Mouse (Mus musculus) cerebellum, postnatal 14 days (tissue): Measurements from ENCODE around the gene Slc25a45.
"Not testable (repeated sequence)": the region's sequence is repeated elsewhere in the genome, so short reads cannot be mapped to it uniquely, and the experiment has no call there.

Source experiments
- DNase-seq, 2 experiments: peaks; one replicate each; pipeline ENCODE4 v3.0.0; 2021; ENCODE audit warnings: mixed read lengths in 2 of 2

Gene Slc25a45

DNA sequence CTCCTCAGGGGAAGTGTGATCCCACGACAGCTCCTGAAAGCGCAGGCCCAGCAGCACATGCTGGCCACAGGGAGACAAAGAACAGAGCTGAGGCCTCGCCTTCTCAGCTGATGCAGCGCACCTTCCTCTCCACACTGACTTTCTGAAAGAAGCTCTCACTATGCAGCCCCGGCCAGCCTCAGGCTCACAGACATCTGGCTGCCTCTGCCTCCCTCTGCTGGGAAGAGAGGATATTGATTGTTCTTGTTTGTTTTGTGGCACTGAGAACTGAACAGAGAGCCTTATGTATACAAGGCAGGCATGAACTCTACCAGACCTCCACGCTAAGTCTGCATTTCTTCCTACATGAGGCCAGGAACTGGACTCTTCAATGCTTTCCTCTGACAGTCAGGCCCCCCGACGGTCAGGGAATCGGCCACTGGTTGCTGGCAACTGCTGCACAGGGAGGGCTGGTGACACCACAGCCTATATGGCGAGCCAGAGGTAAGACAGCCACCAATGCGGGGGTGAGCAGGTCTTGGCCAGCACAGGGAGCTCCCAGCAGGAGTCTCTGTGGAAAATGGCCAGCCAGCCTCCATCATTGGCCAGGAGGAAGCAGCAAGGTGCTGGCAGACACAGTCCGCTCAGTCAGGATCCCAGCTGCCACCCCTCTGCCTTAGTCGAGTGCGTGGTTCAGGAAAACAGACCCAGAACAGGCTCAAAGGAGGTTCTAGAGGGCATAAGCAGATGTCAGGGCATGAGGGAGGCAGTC is 15.1 kb upstream of the Slc25a45 start:
- peak; percentile 42 to 58 for DNase-seq

- no peak for DNase-seq
These were observed 13.8 kb upstream of the Slc25a45 start for GRCm38 (mm10) chr19:5863776-5864175.

- DNase-seq, result no peak
These were observed 12.8 kb upstream of the Slc25a45 start for GRCm38 (mm10) chr19:5864710-5865398.

GRCm38 (mm10) chr19:5868096-5868495 is 9.5 kb upstream of the Slc25a45 start:
- no peak for DNase-seq

- DNase-seq, result no peak
These were observed 6.3 kb upstream of the Slc25a45 start for GRCm38 (mm10) chr19:5871273-5871672.

GRCm38 (mm10) chr19:5871683-5872082 is 5.9 kb upstream of the Slc25a45 start:
- DNase-seq, result no peak

DNA sequence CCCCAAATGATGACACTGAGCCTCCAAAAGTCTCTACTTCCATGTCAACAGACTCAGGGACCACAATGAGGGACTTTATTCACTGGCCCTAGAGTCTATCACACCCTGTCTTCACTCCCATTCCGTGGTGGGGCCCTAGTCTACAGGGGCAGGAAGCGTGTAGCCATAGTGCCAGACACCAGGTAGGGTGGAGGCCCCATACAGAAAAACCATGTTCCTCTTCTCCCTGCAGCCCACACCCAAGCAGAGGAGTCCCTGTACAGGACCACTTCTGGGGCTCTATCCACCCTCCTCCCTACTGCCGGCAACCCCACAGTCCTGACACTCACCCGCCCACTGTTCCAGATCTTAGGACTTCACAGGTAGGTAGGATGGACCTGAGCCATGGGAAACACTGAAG is 5.1 kb upstream of the Slc25a45 start:
- no peak for DNase-seq

GRCm38 (mm10) chr19:5872931-5873556 is 4.6 kb upstream of the Slc25a45 start:
- DNase-seq, result no peak

DNA sequence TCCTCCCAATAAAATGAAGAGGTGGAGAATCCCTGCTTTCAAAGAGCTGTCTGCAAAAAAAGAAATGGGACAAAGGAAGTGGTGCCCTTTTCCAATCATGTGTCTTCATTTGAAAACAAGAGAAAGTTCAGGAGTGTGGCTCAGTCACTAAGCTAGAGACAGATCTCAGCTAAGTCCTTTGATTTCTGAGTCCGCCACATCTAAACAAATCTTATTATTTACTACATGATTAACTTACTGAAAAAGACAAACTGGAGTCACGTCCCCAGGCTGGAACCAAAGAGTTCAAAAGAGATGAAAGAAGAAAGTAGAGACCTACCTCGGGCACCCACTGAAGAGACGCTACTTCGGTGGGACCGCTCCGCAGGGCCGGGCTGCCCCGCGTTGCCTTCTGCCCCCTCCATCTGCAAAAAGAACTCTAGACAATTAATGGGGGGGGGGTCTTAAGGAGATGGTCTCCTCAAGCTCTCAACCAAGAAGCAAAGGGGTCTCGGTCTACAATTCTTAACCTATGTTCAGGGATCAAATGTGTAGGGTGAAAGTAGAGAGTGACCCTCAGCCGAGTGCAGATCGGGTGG is 3.1 kb upstream of the Slc25a45 start:
- DNase-seq, result no peak

GRCm38 (mm10) chr19:5874969-5875480 is 2.6 kb upstream of the Slc25a45 start, which contains the start of gene Frmd8:
Gene Frmd8 (minus strand): TSS chr19:5875274.
- DNase-seq, result peak; percentile 95

- DNase-seq, result peak in 1 of 2 experiments; percentile 52
These were observed 734 bp downstream of the Slc25a45 start for GRCm38 (mm10) chr19:5878362-5878722.

DNA sequence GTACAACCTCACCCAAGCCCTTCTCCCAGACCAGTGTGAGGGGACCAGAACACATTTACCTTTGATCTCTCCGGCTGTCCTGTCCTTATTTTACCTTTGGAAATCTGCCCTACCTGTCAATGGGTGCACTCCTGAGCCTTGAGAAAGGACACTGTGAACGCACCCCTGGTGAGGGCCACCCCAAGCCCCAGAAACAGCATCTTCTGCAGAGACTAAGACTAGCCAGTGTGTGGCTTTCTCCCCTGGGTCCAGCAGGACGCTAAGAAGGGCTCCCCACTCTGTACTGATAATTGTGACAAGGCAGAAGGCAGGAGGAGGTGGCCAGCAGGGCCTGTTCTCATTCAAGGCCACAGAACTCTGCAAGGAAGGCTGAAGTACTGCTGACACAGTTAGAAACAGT is 1.3 kb downstream of the Slc25a45 start:
- DNase-seq, result no peak

DNA sequence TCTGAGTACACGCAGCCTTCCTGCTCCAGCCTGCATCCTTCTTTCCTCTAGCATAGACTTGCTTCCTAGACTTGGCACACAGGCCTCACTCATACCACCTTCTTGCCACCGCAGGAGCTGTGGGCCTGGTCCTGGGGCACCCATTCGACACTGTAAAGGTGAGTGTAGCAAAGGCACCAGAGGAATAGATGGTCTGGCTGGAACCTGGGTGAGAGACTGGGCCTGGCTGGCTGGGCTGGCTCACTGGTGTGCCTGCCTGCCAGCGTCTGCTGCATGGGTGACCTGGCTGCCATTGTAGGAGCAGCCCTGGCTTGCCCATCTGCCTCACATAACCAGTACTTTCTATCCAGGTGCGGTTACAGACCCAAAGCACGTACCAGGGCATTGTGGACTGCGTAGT is 2.1 kb downstream of the Slc25a45 start:
- no peak for DNase-seq

GRCm38 (mm10) chr19:5881155-5881554 is 3.5 kb downstream of the Slc25a45 start:
- DNase-seq, result no peak

DNA sequence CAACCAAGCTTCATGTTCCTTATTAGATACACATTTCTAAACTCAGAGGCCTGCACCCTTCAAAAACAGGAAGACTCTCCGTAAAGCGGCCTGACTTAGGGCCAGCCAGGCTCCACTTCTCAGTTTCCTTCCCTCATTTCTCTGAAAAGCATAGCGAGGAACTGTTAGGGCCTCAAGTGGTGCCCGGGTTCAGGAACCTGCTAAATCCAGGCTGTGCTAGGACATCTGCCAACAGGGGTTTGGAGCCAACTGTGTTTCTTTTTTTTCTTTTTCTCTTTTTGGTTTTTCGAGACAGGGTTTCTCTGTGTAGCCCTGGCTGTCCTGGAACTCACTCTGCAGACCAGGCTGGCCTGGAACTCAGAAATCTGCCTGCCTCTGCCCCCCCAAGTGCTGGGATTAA is 4.5 kb downstream of the Slc25a45 start:
- not testable (repeated sequence) for DNase-seq

DNA sequence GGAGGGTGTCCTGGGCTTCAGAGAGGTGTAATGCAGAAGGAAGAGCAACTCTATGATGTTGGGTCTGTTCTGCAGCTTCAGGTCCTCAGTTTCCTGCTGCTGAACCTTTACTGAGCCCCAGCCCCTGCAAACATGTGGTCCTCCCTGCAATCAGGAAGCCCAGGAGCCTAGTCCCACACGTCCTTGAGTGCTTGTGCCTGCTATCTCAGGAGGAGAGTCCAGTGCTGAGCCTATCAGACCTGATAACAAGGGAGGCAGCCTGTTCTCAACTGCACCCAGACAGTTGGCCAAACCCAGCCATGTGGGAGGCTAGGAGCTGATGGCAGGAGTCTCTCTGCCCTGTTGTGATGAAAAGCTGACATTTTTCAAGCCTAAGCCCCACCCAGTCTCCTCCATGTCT is 6.3 kb downstream of the Slc25a45 start:
- DNase-seq, result no peak

DNA sequence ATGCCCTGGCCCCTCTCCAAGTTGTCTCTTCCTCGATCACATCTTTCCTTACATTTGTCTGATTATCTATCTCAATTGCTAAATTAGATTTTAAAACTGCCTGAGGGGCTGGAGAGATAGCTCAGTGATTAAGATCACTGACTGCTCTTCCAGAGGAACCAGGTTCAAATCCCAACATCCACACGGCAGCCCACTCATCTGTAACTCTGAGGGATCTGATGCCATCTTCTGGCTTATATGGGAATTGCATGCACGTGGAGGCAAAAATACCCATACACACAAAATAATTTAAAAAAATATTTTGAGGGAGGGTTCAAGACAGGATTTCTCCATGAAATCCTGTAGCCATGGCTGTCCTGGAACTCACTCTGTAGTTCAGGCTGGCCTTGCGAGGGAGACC is 8.2 kb downstream of the Slc25a45 start:
- DNase-seq, result peak in 1 of 2 experiments; percentile 57

- no peak for DNase-seq
These were observed 9.7 kb downstream of the Slc25a45 start for GRCm38 (mm10) chr19:5887234-5887815.

DNA sequence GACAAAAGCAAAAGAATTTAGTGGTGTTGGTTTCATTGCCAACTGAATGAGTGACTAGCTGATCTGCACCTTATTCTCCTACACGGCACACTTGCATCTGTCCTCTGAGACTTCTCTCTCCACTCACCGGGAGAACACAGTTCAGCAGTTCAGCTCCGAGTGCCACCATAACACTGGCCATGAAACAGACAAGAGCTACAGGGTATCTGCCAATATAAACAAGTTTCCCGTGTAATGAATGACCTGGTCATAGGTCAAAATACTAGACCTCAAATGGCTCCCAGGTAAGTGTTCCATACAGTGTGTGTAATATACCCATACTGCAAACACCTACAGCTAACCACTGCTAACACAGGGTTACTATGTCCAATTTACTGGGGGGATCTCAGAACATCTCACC is 11.6 kb downstream of the Slc25a45 start:
- no peak for DNase-seq

GRCm38 (mm10) chr19:5891521-5892258 is 14.1 kb downstream of the Slc25a45 start:
- DNase-seq, result peak in 1 of 2 experiments; percentile 30

GRCm38 (mm10) chr19:5892262-5892661 is 14.7 kb downstream of the Slc25a45 start:
- DNase-seq, result no peak

DNA sequence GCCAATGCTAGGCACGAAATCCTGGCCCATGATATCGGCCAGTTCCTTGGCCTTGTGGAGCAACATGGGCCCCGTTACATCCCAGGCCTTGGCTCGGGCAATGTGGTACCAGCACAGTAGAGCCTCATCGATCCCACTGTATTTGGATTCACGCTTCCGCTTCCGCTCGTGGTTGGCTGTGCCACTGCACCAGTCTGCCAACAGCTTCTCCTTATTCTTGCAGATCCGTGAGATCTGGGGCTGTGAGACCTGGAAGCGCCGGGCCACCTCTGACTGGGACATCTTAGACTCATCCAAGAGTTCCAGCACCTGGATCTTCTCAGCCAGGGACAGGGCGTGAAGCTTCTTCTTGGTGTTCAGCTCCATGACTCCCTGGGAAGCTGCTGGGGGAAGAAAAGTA is 15.1 kb downstream of the Slc25a45 start:
- DNase-seq, result no peak
